Mouse (Mus musculus) cerebellum, postnatal 14 days (tissue): ENCODE data around the gene Stk19.
A peak's percentile ranks its signal among the peaks of the same experiment; 100 is the strongest.
"Not testable (repeated sequence)": the region's sequence is repeated elsewhere in the genome, so short reads cannot be mapped to it uniquely, and the experiment has no call there.

Experiments used
- DNase-seq, 2 experiments: peaks; one replicate each; pipeline ENCODE4 v3.0.0; 2021; ENCODE audit warnings: mixed read lengths in 2 of 2

Gene Stk19

GRCm38 (mm10) chr17:34797211-34797995 lies 39.3 kb downstream of the Stk19 start:
- DNase-seq = not testable (repeated sequence)

- no peak for DNase-seq
Measured at GRCm38 (mm10) chr17:34796311-34797140, 40.2 kb downstream of the Stk19 start.

GRCm38 (mm10) chr17:34795633-34796032 lies 41.1 kb downstream of the Stk19 start:
- DNase-seq = peak; percentile 79 to 86

GRCm38 (mm10) chr17:34795016-34795415 lies 41.7 kb downstream of the Stk19 start:
- DNase-seq = no peak

GRCm38 (mm10) chr17:34777680-34778325 lies 58.9 kb downstream of the Stk19 start:
- no peak for DNase-seq
